Mouse (Mus musculus) heart, embryonic 10.5 days (tissue): ENCODE data around the gene Gm26938. TPM values are rescaled to one million over a fixed set of nuclear protein-coding genes. Genes with fewer than 3 reads are reported as not detected.

ENCODE experiments used
- DNase-seq: peaks from one replicate; pipeline ENCODE4 v3.0.0-alpha.2; 2017; ENCODE audit warnings: low spot score
- H3K27ac ChIP-seq: fragments of 300-500 bp; sonication (generic); 2 replicates; pipeline ENCODE4 v1.5.1; 2016; ENCODE audit warnings: mild to moderate bottlenecking
- H3K27me3 ChIP-seq: fragments of 300-500 bp; sonication (generic); 2 replicates; pipeline ENCODE4 v1.6.1; 2016; ENCODE audit warnings: mild to moderate bottlenecking; ENCODE audit not compliant: poor library complexity, insufficient read depth, severe bottlenecking
- H3K36me3 ChIP-seq: fragments of 300-500 bp; sonication (generic); 2 replicates; pipeline ENCODE4 v1.6.1; 2016; ENCODE audit warnings: mild to moderate bottlenecking, moderate library complexity
- H3K4me1 ChIP-seq: fragments of 300-500 bp; sonication (generic); 2 replicates; pipeline ENCODE4 v1.6.1; 2016; ENCODE audit warnings: mild to moderate bottlenecking
- H3K4me3 ChIP-seq: fragments of 300-500 bp; sonication (generic); 2 replicates; pipeline ENCODE4 v1.5.1; 2016; ENCODE audit warnings: mild to moderate bottlenecking, moderate library complexity
- H3K9me3 ChIP-seq: fragments of 300-500 bp; sonication (generic); 2 replicates; pipeline ENCODE4 v1.6.1; 2016; ENCODE audit warnings: mild to moderate bottlenecking, moderate library complexity
- WGBS: fragments of 180-500 bp; shearing (Covaris S2); methylation state at CpG from one replicate; pipeline ENCODE4 v1.1.7; 2016; 5-methylcytosine and 5-hydroxymethylcytosine counted together
- microRNA-seq: library from miRNA; unstranded; fragments of <30 nt; microRNA quantifications from one replicate; pipeline ENCODE4, GENCODE M21; 2017
- polyA plus RNA-seq: library from polyadenylated mRNA; unstranded; fragments of >200 nt; fragmentation: Nextera tagmentation; extraction: Ambion mirVana; gene quantifications from 2 replicates; pipeline ENCODE4 v1.2.1, GENCODE M21; 2016

The Gm26938 gene
- polyA plus RNA-seq, 1 experiment from 2014 or later: not detected

- Histone ChIP-seq H3K36me3 (no peaks in the 10 kb centered on the region), H3K27me3 (no peaks in the 10 kb centered on the region), H3K4me3 (no peak overlapping the region), H3K27ac (no peak overlapping the region), H3K4me1 (no peaks in the 10 kb centered on the region), H3K9me3 (no peaks in the 10 kb centered on the region)
- no peak for DNase-seq
- 76% methylated on average over 8 of the region's 8 CpGs for WGBS
These were observed 44.8 kb downstream of the Gm26938 start for GRCm38 (mm10) chr5:139781406-139781805.

GRCm38 (mm10) chr5:139776966-139777365 lies 49.2 kb downstream of the Gm26938 start:
- Histone ChIP-seq H3K4me3 (no peak overlapping the region), H3K27ac (0 out of 2 replicates have a peak overlapping the region, but pooled peaks have one; percentile 25), H3K9me3 (no peaks in the 10 kb centered on the region), H3K4me1 (peaks cover 13% of the 10 kb centered on the region), H3K36me3 (peaks cover 23% of the 10 kb centered on the region), H3K27me3 (no peaks in the 10 kb centered on the region)
- DNase-seq: no peak
- 75% methylated on average over 5 of the region's 5 CpGs for WGBS

- H3K4me1 ChIP-seq: peaks cover 13% of the 10 kb centered on the region
- peaks cover 38% of the 10 kb centered on the region for H3K36me3 ChIP-seq
- WGBS: under 1% methylated on average over 55 of the region's 55 CpGs
- H3K27me3 ChIP-seq: no peaks in the 10 kb centered on the region
- H3K4me3 ChIP-seq: peak within 1 kb of the TSS; percentile 99
- DNase-seq: peak; percentile 98
- no peaks in the 10 kb centered on the region for H3K9me3 ChIP-seq
- H3K27ac ChIP-seq: peak within 1 kb of the TSS; percentile 86
These were observed 50.8 kb downstream of the Gm26938 start, which contains the start of gene Ints1 for GRCm38 (mm10) chr5:139775216-139775926. Gene Ints1 (minus strand): TSS chr5:139775674.

GRCm38 (mm10) chr5:139768216-139768615 lies 58.0 kb downstream of the Gm26938 start:
- H3K4me3 ChIP-seq: no peak overlapping the region
- no peaks in the 10 kb centered on the region for H3K27me3 ChIP-seq
- no peaks in the 10 kb centered on the region for H3K4me1 ChIP-seq
- H3K9me3 ChIP-seq: no peaks in the 10 kb centered on the region
- peaks cover 100% of the 10 kb centered on the region for H3K36me3 ChIP-seq
- no peak overlapping the region for H3K27ac ChIP-seq
- WGBS: 92% methylated on average over 8 of the region's 8 CpGs
- no peak for DNase-seq

- Histone ChIP-seq H3K27me3 (no peaks in the 10 kb centered on the region), H3K4me3 (no peak overlapping the region), H3K4me1 (no peaks in the 10 kb centered on the region), H3K27ac (no peak overlapping the region), H3K9me3 (no peaks in the 10 kb centered on the region), H3K36me3 (peaks cover 100% of the 10 kb centered on the region)
- DNase-seq: no peak
- 79% methylated on average over 11 of the region's 11 CpGs for WGBS
These were observed 61.9 kb downstream of the Gm26938 start for GRCm38 (mm10) chr5:139764296-139764695.

GRCm38 (mm10) chr5:139758096-139758495 lies 68.1 kb downstream of the Gm26938 start:
- Histone ChIP-seq H3K4me1 (no peaks in the 10 kb centered on the region), H3K27ac (no peak overlapping the region), H3K9me3 (no peaks in the 10 kb centered on the region), H3K4me3 (no peak overlapping the region), H3K36me3 (peaks cover 100% of the 10 kb centered on the region), H3K27me3 (no peaks in the 10 kb centered on the region)
- no peak for DNase-seq
- 83% methylated on average over 16 of the region's 16 CpGs for WGBS

Small RNAs within 50 kb of the gene (microRNA-seq; reads per million reads assigned to microRNA genes)
- gene Mir7037: 0.76 reads per million

Other genes starting within 250 kb of the Gm26938 start
- 4.1 and 5.7 TPM in 2 replicates for gene Micall2, start 90.1 kb downstream of the Gm26938 start, polyA plus RNA-seq
- gene Ints1, start 50.7 kb downstream of the Gm26938 start, polyA plus RNA-seq: 30.3 and 31.3 TPM in 2 replicates
- gene Mafk, start 34.9 kb downstream of the Gm26938 start, polyA plus RNA-seq: 20.7 and 25.1 TPM in 2 replicates
- 2.8 and 3.6 TPM in 2 replicates for gene Tmem184a, start 6.5 kb downstream of the Gm26938 start, polyA plus RNA-seq
- gene Psmg3, start 478 bp upstream of the Gm26938 start, polyA plus RNA-seq: 57.0 and 76.5 TPM in 2 replicates
- gene Elfn1, start 81.5 kb upstream of the Gm26938 start, polyA plus RNA-seq: 0.73 TPM in 1 of 2 replicates, not detected in the other